Mouse (Mus musculus): ENCODE data around the gene Gm10972. TPM values are rescaled to one million over a fixed set of nuclear protein-coding genes. Genes with fewer than 3 reads are reported as not detected.
"Not testable (repeated sequence)": the region's sequence is repeated elsewhere in the genome, so short reads cannot be mapped to it uniquely, and the experiment has no call there.

The Gm10972 gene
- total RNA-seq, 1 experiment from 2014 or later = not detected

GRCm38 (mm10) chr3:94657852-94658739 is 15.2 kb downstream of the Gm10972 start:
- ATAC-seq (replicated peaks; ENCODE audit: low read depth, poor library complexity, severe bottlenecking) = peak; percentile 27

GRCm38 (mm10) chr3:94658740-94659095 is 15.8 kb downstream of the Gm10972 start, which contains the start of gene Tuft1:
Gene Tuft1, minus strand, starts transcription at chr3:94658872.
- ATAC-seq (replicated peaks; ENCODE audit: low read depth, poor library complexity, severe bottlenecking) = peak; percentile 93

GRCm38 (mm10) chr3:94659142-94659748 is 16.3 kb downstream of the Gm10972 start:
- ATAC-seq (replicated peaks; ENCODE audit: low read depth, poor library complexity, severe bottlenecking) = peak; percentile 50

GRCm38 (mm10) chr3:94660841-94661240 is 17.9 kb downstream of the Gm10972 start:
- not testable (repeated sequence) for ATAC-seq (replicated peaks; ENCODE audit: low read depth, poor library complexity, severe bottlenecking)

GRCm38 (mm10) chr3:94665060-94665802 is 22.3 kb downstream of the Gm10972 start:
- peak; percentile 66; the same call in 1 of the 2 replicates for ATAC-seq (replicated peaks; ENCODE audit: low read depth, poor library complexity, severe bottlenecking)

- peak; percentile 40; the same call in 1 of the 2 replicates for ATAC-seq (replicated peaks; ENCODE audit: low read depth, poor library complexity, severe bottlenecking)
Observed at GRCm38 (mm10) chr3:94665896-94666295, 23.0 kb downstream of the Gm10972 start.

- not testable (repeated sequence) for ATAC-seq (replicated peaks; ENCODE audit: low read depth, poor library complexity, severe bottlenecking)
Observed at GRCm38 (mm10) chr3:94675101-94675500, 32.2 kb downstream of the Gm10972 start.

GRCm38 (mm10) chr3:94679351-94679841 is 36.5 kb downstream of the Gm10972 start:
- ATAC-seq (replicated peaks; ENCODE audit: low read depth, poor library complexity, severe bottlenecking) = no peak

GRCm38 (mm10) chr3:94680032-94680431 is 37.1 kb downstream of the Gm10972 start:
- not testable (repeated sequence) for ATAC-seq (replicated peaks; ENCODE audit: low read depth, poor library complexity, severe bottlenecking)

GRCm38 (mm10) chr3:94680783-94681182 is 37.9 kb downstream of the Gm10972 start:
- ATAC-seq (replicated peaks; ENCODE audit: low read depth, poor library complexity, severe bottlenecking) = no peak

GRCm38 (mm10) chr3:94683646-94684045 is 40.7 kb downstream of the Gm10972 start:
- no peak for ATAC-seq (replicated peaks; ENCODE audit: low read depth, poor library complexity, severe bottlenecking)

GRCm38 (mm10) chr3:94685989-94686772 is 43.3 kb downstream of the Gm10972 start:
- peak; percentile 89 for ATAC-seq (replicated peaks; ENCODE audit: low read depth, poor library complexity, severe bottlenecking)

- not testable (repeated sequence) for ATAC-seq (replicated peaks; ENCODE audit: low read depth, poor library complexity, severe bottlenecking)
Observed at GRCm38 (mm10) chr3:94688698-94689097, 45.8 kb downstream of the Gm10972 start.

GRCm38 (mm10) chr3:94689195-94689594 is 46.3 kb downstream of the Gm10972 start:
- ATAC-seq (replicated peaks; ENCODE audit: low read depth, poor library complexity, severe bottlenecking) = not testable (repeated sequence)

- not testable (repeated sequence) for ATAC-seq (replicated peaks; ENCODE audit: low read depth, poor library complexity, severe bottlenecking)
Observed at GRCm38 (mm10) chr3:94690162-94690561, 47.2 kb downstream of the Gm10972 start.

GRCm38 (mm10) chr3:94690616-94691247 is 47.8 kb downstream of the Gm10972 start:
- ATAC-seq (replicated peaks; ENCODE audit: low read depth, poor library complexity, severe bottlenecking) = no peak

GRCm38 (mm10) chr3:94691694-94692093 is 48.8 kb downstream of the Gm10972 start:
- ATAC-seq (replicated peaks; ENCODE audit: low read depth, poor library complexity, severe bottlenecking) = not testable (repeated sequence)

Data from common myeloid progenitor, adult 5-6 weeks (primary cell).